Mouse (Mus musculus): ENCODE measurements at regions not wholly inside any gene's neighbourhood (a gene's known extent, or its start where the extent isn't known, plus 50 kb on each side); places are given as distances from the start of the nearest gene placed in this dataset.

DNA sequence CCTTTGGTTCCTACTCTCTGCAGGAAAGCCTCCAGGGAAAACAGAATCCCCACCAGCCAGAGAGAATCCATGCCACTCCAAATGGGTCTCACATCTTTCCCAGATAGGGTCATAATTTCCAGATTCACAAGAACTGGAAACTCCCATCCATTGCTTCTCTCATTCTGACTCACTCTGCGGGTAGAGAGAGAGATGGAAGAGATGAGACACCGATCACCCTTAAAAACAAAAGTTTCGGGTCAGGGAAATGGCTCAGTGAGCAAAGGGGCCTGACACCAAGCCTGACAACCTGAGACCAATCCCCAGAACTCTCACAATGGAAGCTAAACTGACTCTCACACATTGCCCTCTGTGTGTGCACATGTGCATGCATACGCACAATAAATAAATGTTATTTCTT lies 86.6 kb downstream of the Rplp1 start:
- no peak for ATAC-seq
- no peak overlapping the region for H3K4me3 ChIP-seq (ENCODE audit: low read depth, low read length)
- H3K9me3 ChIP-seq (replicated peaks; ENCODE audit: control insufficient read depth, low read length, poor library complexity, severe bottlenecking): no peaks in the 10 kb centered on the region
- no peaks in the 10 kb centered on the region for H3K36me3 ChIP-seq (ENCODE audit: control insufficient read depth, insufficient read depth, low read length)
- 94% methylated on average over 4 of the region's 4 CpGs for WGBS
- H3K27ac ChIP-seq (ENCODE audit: low read length): no peak overlapping the region
- H3K4me1 ChIP-seq (ENCODE audit: control insufficient read depth, insufficient read depth, low read length): 0 out of 2 replicates have a peak, but pooled peaks cover 2% of the 10 kb centered on the region
- no peaks in the 10 kb centered on the region; the same call in 1 of the 2 replicates for H3K27me3 ChIP-seq (ENCODE audit: control insufficient read depth, insufficient read depth, low read depth, low read length)
- H3K9ac ChIP-seq (ENCODE audit: low read depth, low read length): no peak overlapping the region
- H3K4me2 ChIP-seq (ENCODE audit: low read length): no peak overlapping the region

DNA sequence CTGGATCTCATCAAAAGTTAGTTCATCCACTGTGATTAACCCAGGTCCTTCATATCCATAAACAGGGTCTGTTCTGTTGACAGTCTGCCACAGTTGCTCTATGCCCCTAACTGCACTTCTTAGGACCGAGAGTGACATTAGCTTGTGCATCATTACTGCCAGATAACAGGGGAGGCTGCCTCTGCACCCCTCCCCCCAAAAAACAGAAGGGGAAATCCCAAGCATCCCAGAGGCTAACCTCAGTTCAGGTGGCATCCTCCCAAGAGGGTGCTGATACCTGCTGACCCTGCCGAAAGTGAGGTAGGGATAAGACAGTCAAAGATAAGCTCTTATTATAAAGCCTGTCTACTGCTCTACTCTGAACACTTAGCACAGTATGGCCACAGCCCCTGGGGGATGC lies 87.3 kb downstream of the Rplp1 start:
- 90% methylated on average over 2 of the region's 2 CpGs for WGBS
- no peaks in the 10 kb centered on the region for H3K36me3 ChIP-seq (ENCODE audit: control insufficient read depth, insufficient read depth, low read length)
- no peak for ATAC-seq
- 0 out of 2 replicates have a peak, but pooled peaks cover under 1% of the 10 kb centered on the region for H3K9me3 ChIP-seq (replicated peaks; ENCODE audit: control insufficient read depth, low read length, poor library complexity, severe bottlenecking)
- H3K4me3 ChIP-seq (ENCODE audit: low read depth, low read length): no peak overlapping the region
- 0 out of 2 replicates have a peak, but pooled peaks cover 2% of the 10 kb centered on the region for H3K4me1 ChIP-seq (ENCODE audit: control insufficient read depth, insufficient read depth, low read length)
- no peak overlapping the region for H3K27ac ChIP-seq (ENCODE audit: low read length)
- H3K4me2 ChIP-seq (ENCODE audit: low read length): no peak overlapping the region
- H3K9ac ChIP-seq (ENCODE audit: low read depth, low read length): no peak overlapping the region
- no peaks in the 10 kb centered on the region; the same call in 1 of the 2 replicates for H3K27me3 ChIP-seq (ENCODE audit: control insufficient read depth, insufficient read depth, low read depth, low read length)

DNA sequence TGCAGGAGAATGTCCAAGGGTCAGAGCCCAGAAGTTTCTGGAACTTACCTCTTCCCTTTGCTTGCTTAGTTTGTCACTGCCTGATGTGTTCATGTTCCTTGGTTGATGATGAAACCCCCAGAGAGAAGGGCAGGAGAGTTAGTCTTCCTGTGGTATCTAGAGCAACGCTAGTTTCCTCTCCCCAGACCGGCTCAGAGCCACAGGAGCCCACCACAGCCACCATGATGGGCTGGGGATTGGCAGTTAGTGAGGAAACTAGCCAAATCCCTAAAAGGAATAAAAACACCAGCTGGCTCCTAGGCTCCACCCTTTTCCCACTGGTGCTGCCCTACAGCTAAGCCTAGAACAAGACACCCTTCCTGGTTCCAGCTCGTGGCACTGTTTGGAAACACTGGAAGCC lies 87.9 kb downstream of the Rplp1 start:
- no peak for ATAC-seq
- H3K36me3 ChIP-seq (ENCODE audit: control insufficient read depth, insufficient read depth, low read length): no peaks in the 10 kb centered on the region
- H3K27me3 ChIP-seq (ENCODE audit: control insufficient read depth, insufficient read depth, low read depth, low read length): no peaks in the 10 kb centered on the region; the same call in 1 of the 2 replicates
- 0 out of 2 replicates have a peak, but pooled peaks cover 2% of the 10 kb centered on the region for H3K4me1 ChIP-seq (ENCODE audit: control insufficient read depth, insufficient read depth, low read length)
- WGBS: 79% methylated on average over 3 of the region's 3 CpGs
- no peak overlapping the region for H3K27ac ChIP-seq (ENCODE audit: low read length)
- 0 out of 2 replicates have a peak, but pooled peaks cover 3% of the 10 kb centered on the region for H3K9me3 ChIP-seq (replicated peaks; ENCODE audit: control insufficient read depth, low read length, poor library complexity, severe bottlenecking)
- no peak overlapping the region for H3K4me2 ChIP-seq (ENCODE audit: low read length)
- H3K4me3 ChIP-seq (ENCODE audit: low read depth, low read length): no peak overlapping the region
- H3K9ac ChIP-seq (ENCODE audit: low read depth, low read length): no peak overlapping the region

GRCm38 (mm10) chr9:61825804-61826203 lies 88.5 kb downstream of the Rplp1 start:
- H3K4me1 ChIP-seq (ENCODE audit: control insufficient read depth, insufficient read depth, low read length): 0 out of 2 replicates have a peak, but pooled peaks cover 2% of the 10 kb centered on the region

DNA sequence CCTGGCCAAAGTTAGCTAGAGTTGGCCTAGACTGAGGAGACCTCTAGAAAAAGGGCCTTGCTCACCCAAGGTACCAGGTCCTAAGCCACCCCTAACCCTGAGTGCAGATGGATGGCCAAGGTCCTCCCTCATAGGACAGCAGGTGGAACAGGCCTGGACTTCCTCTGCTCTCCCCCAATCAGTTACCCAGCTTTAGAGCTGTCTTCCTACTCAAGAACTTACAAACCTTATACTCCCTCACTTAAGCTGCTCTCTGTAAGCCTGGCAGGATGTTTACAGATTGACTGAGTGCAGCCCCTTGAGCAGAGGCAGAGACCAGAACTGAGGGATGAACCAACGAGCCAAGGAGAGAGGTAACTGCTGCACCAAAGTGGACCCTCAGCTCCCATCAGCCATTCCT lies 94.5 kb downstream of the Rplp1 start:
- Histone ChIP-seq H3K36me3 (ENCODE audit: control insufficient read depth, insufficient read depth, low read length) (no peaks in the 10 kb centered on the region), H3K4me2 (ENCODE audit: low read length) (no peak overlapping the region), H3K9me3 (replicated peaks; ENCODE audit: control insufficient read depth, low read length, poor library complexity, severe bottlenecking) (0 out of 2 replicates have a peak, but pooled peaks cover 3% of the 10 kb centered on the region), H3K4me1 (ENCODE audit: control insufficient read depth, insufficient read depth, low read length) (no peaks in the 10 kb centered on the region), H3K4me3 (ENCODE audit: low read depth, low read length) (no peak overlapping the region), H3K27ac (ENCODE audit: low read length) (no peak overlapping the region), H3K9ac (ENCODE audit: low read depth, low read length) (no peak overlapping the region), H3K27me3 (ENCODE audit: control insufficient read depth, insufficient read depth, low read depth, low read length) (no peaks in the 10 kb centered on the region; the same call in 1 of the 2 replicates)
- WGBS: 92% methylated on average over 1 of the region's 1 CpGs
- ATAC-seq: no peak

More at GRCm38 (mm10) chr9:61825804-61826203, 88.5 kb downstream of the Rplp1 start:
- no peak overlapping the region for H3K4me2 ChIP-seq (ENCODE audit: low read length)
- H3K9ac ChIP-seq (ENCODE audit: low read depth, low read length): no peak overlapping the region
- no peaks in the 10 kb centered on the region; the same call in 1 of the 2 replicates for H3K27me3 ChIP-seq (ENCODE audit: control insufficient read depth, insufficient read depth, low read depth, low read length)
- WGBS: 59% methylated on average over 2 of the region's 2 CpGs
- 0 out of 2 replicates have a peak, but pooled peaks cover 3% of the 10 kb centered on the region for H3K9me3 ChIP-seq (replicated peaks; ENCODE audit: control insufficient read depth, low read length, poor library complexity, severe bottlenecking)
- no peak overlapping the region for H3K27ac ChIP-seq (ENCODE audit: low read length)
- H3K36me3 ChIP-seq (ENCODE audit: control insufficient read depth, insufficient read depth, low read length): no peaks in the 10 kb centered on the region
- H3K4me3 ChIP-seq (ENCODE audit: low read depth, low read length): no peak overlapping the region
- no peak for ATAC-seq

- ATAC-seq: no peak
- Histone ChIP-seq H3K4me3 (ENCODE audit: low read depth, low read length) (no peak overlapping the region), H3K36me3 (ENCODE audit: control insufficient read depth, insufficient read depth, low read length) (no peaks in the 10 kb centered on the region), H3K27me3 (ENCODE audit: control insufficient read depth, insufficient read depth, low read depth, low read length) (no peaks in the 10 kb centered on the region), H3K27ac (ENCODE audit: low read length) (no peak overlapping the region), H3K4me2 (ENCODE audit: low read length) (no peak overlapping the region), H3K9ac (ENCODE audit: low read depth, low read length) (no peak overlapping the region), H3K9me3 (replicated peaks; ENCODE audit: control insufficient read depth, low read length, poor library complexity, severe bottlenecking) (no peaks in the 10 kb centered on the region), H3K4me1 (ENCODE audit: control insufficient read depth, insufficient read depth, low read length) (no peaks in the 10 kb centered on the region)
- WGBS: 83% methylated on average over 11 of the region's 11 CpGs
Observed at GRCm38 (mm10) chr9:61816589-61817179, 97.7 kb downstream of the Rplp1 start.

DNA sequence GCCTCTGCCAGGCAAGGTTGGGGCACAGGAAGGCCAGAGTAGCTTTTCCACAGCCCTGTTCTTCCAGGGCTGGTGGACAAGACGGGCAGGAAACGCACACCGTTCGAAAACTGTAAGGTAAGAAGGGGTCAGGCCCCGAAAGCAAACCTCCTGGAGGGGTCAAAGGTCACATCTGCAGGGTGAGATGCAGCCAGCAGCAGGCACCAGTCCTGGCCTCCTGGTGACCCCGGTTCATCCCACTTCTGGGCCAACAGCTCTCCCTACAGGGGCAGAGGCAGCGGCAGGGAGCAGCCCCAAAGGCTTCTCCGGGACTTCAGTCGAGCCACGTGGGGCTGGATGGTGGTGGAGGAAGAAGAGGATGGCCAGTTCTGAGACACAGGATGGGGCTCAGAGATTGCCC lies 98.3 kb downstream of the Rplp1 start:
- Histone ChIP-seq H3K4me3 (ENCODE audit: low read depth, low read length) (no peak overlapping the region), H3K36me3 (ENCODE audit: control insufficient read depth, insufficient read depth, low read length) (no peaks in the 10 kb centered on the region), H3K4me1 (ENCODE audit: control insufficient read depth, insufficient read depth, low read length) (no peaks in the 10 kb centered on the region), H3K27ac (ENCODE audit: low read length) (no peak overlapping the region), H3K9me3 (replicated peaks; ENCODE audit: control insufficient read depth, low read length, poor library complexity, severe bottlenecking) (no peaks in the 10 kb centered on the region), H3K4me2 (ENCODE audit: low read length) (no peak overlapping the region), H3K27me3 (ENCODE audit: control insufficient read depth, insufficient read depth, low read depth, low read length) (no peaks in the 10 kb centered on the region), H3K9ac (ENCODE audit: low read depth, low read length) (no peak overlapping the region)
- 50% methylated on average over 10 of the region's 10 CpGs for WGBS
- no peak for ATAC-seq

DNA sequence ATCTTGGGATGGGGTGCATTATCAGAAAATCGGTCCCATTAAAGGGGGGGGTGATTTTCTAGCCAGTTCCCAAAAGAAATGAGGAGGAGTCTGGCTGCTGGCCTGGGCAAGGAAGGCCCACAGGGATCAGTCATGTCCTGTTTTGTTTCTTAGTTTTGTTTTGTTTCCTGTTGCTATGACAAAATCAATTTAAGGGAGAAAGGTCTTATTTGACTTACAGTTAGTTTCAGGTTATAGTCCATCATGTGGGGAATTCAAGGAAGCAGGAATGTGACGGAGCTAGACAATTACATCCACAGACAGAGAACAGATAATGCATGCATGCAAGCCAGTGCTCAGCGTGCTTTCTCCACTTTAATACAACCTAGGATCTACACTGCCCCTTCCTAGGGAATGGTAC lies 101.1 kb downstream of the Rplp1 start:
- Histone ChIP-seq H3K9ac (ENCODE audit: low read depth, low read length) (no peak overlapping the region), H3K4me3 (ENCODE audit: low read depth, low read length) (no peak overlapping the region), H3K4me1 (ENCODE audit: control insufficient read depth, insufficient read depth, low read length) (no peaks in the 10 kb centered on the region), H3K36me3 (ENCODE audit: control insufficient read depth, insufficient read depth, low read length) (no peaks in the 10 kb centered on the region), H3K27me3 (ENCODE audit: control insufficient read depth, insufficient read depth, low read depth, low read length) (no peaks in the 10 kb centered on the region), H3K9me3 (replicated peaks; ENCODE audit: control insufficient read depth, low read length, poor library complexity, severe bottlenecking) (no peaks in the 10 kb centered on the region), H3K4me2 (ENCODE audit: low read length) (no peak overlapping the region), H3K27ac (ENCODE audit: low read length) (no peak overlapping the region)
- no peak for ATAC-seq
- WGBS: 82% methylated on average over 3 of the region's 3 CpGs

GRCm38 (mm10) chr9:61812315-61812714 lies 102.0 kb downstream of the Rplp1 start:
- Histone ChIP-seq H3K4me1 (ENCODE audit: control insufficient read depth, insufficient read depth, low read length) (no peaks in the 10 kb centered on the region), H3K27me3 (ENCODE audit: control insufficient read depth, insufficient read depth, low read depth, low read length) (no peaks in the 10 kb centered on the region), H3K4me2 (ENCODE audit: low read length) (no peak overlapping the region), H3K27ac (ENCODE audit: low read length) (no peak overlapping the region), H3K4me3 (ENCODE audit: low read depth, low read length) (no peak overlapping the region), H3K9ac (ENCODE audit: low read depth, low read length) (no peak overlapping the region), H3K36me3 (ENCODE audit: control insufficient read depth, insufficient read depth, low read length) (no peaks in the 10 kb centered on the region), H3K9me3 (replicated peaks; ENCODE audit: control insufficient read depth, low read length, poor library complexity, severe bottlenecking) (no peaks in the 10 kb centered on the region)
- ATAC-seq: no peak
- WGBS: 88% methylated on average over 9 of the region's 9 CpGs
